Mouse (Mus musculus) small intestine, adult 2 months (tissue): ENCODE measurements around the gene Hsd17b6. TPM values are rescaled to one million over a fixed set of nuclear protein-coding genes. Genes with fewer than 3 reads are reported as not detected.
A peak's percentile ranks its signal among the peaks of the same experiment; 100 is the strongest.

ENCODE experiments used
- H3K27ac ChIP-seq: fragments of 200-500 bp; 2 replicates; pipeline ENCODE4 v1.5.1; 2012; ENCODE audit warnings: low read depth, low read length, control low read depth, inconsistent platforms; ENCODE audit not compliant: insufficient read depth
- H3K27me3 ChIP-seq: fragments of 200-500 bp; 2 replicates; pipeline ENCODE4 v1.6.1; 2012; ENCODE audit warnings: mild to moderate bottlenecking, moderate library complexity, low read length, inconsistent platforms; ENCODE audit not compliant: control insufficient read depth, insufficient read depth
- H3K36me3 ChIP-seq: fragments of 200-500 bp; 2 replicates; pipeline ENCODE4 v1.6.1; 2012; ENCODE audit warnings: mild to moderate bottlenecking, low read length, control low read depth, inconsistent platforms; ENCODE audit not compliant: control insufficient read depth, insufficient read depth
- H3K4me1 ChIP-seq: fragments of 200-500 bp; 2 replicates; pipeline ENCODE4 v1.6.1; 2012; ENCODE audit warnings: low read length, inconsistent platforms, mixed read lengths; ENCODE audit not compliant: control insufficient read depth, insufficient read depth, insufficient read length
- H3K4me3 ChIP-seq: fragments of 200-500 bp; 2 replicates; pipeline ENCODE4 v1.5.1; 2012; ENCODE audit warnings: low read depth, mild to moderate bottlenecking, control low read depth, inconsistent platforms, low read length, moderate library complexity
- CTCF ChIP-seq: fragments of 200-500 bp; IDR thresholded peaks from 2 replicates; pipeline ENCODE4 v1.5.1; 2012; ENCODE audit warnings: low read depth, mild to moderate bottlenecking, control low read depth, inconsistent platforms, low read length, moderate library complexity, mixed read lengths; ENCODE audit not compliant: insufficient replicate concordance, insufficient read length; ENCODE audit errors: extremely low read depth
- POLR2A ChIP-seq: fragments of 200-500 bp; IDR thresholded peaks from 2 replicates; pipeline ENCODE4 v1.6.1; 2012; ENCODE audit warnings: low read depth, mild to moderate bottlenecking, control low read depth, inconsistent platforms, low read length, moderate library complexity
- WGBS: fragments of 180-500 bp; shearing (Covaris S2); methylation state at CpG from one replicate; pipeline ENCODE4 v1.1.7; 2018; 5-methylcytosine and 5-hydroxymethylcytosine counted together
- polyA plus RNA-seq: library from polyadenylated mRNA; depleted of rRNA; stranded (reverse); fragments of >200 nt; gene quantifications from 2 replicates; pipeline ENCODE4 v1.2.3, GENCODE M21; 2012

Hsd17b6 gene
- polyA plus RNA-seq, 1 experiment: 46.2 TPM

DNA sequence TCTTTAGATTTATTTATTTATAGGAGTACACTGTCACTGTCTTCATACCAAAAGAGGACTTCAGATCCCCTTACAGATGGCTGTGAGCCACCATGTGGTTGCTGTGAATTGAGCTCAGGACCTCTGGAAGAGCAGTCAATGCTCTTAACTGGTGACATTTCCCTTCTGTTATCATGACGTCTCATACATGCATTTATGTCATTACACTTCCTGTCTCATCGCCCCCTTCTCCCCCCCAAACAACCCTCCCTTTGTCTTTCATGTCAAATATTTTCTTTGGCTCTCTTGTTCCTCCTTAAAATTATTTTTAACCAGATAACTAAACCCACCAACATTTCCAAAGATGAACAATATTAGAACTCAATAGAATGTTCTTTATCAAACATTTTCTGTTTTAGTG lies 23.4 kb upstream of the Hsd17b6 start:
- TF ChIP-seq CTCF: no peak
- Histone ChIP-seq H3K27me3 (no peaks in the 10 kb centered on the region), H3K36me3 (peaks cover 15% of the 10 kb centered on the region), H3K4me1 (peaks cover 4% of the 10 kb centered on the region; the same call in 1 of the 2 replicates), H3K27ac (no peak overlapping the region), H3K4me3 (no peak overlapping the region)
- 69% methylated on average over 2 of the region's 2 CpGs for WGBS

DNA sequence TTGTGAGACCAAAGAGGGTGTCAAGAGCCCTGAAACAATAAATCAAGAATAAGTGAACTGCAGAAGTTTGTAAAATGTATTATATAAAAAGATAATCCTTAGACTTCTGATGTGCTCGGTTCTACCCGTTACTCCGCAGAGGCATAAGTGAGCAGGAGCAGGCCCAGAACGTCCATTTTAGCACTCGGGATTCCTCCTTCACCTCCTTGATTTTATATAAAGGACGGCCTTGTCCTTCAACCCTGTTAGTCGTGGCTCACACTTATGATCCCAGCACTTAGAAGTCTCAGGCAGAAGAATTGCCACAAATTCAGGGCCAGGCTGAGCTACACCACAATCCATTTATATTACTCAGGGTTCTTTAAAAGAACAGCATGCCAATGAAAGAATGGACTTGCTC lies 22.5 kb upstream of the Hsd17b6 start:
- Histone ChIP-seq H3K4me1 (peaks cover 4% of the 10 kb centered on the region; the same call in 1 of the 2 replicates), H3K4me3 (no peak overlapping the region), H3K27me3 (no peaks in the 10 kb centered on the region), H3K27ac (no peak overlapping the region), H3K36me3 (peaks cover 15% of the 10 kb centered on the region)
- WGBS: 89% methylated on average over 7 of the region's 7 CpGs
- TF ChIP-seq POLR2A (no peak), CTCF (no peak)

DNA sequence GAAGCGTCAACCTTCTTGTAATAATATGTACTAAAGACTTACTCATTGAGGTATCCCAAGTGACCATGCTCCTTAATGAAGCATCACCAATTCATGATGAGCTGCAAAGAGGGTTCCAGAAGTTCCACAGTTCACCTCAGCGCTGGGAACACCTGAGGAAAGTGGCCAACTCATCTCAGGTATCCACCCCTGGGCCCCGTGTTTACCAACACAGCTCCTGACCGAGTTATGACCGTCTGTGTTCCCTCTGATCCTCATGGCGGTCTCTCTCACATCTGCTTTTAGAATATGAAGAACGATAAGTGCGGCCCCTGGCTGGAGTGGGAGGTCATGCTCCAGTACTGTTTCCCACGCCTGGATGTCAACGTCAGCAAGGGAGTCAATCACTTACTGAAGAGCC lies 16.1 kb upstream of the Hsd17b6 start:
- Histone ChIP-seq H3K4me1 (no peaks in the 10 kb centered on the region), H3K4me3 (no peak overlapping the region), H3K27ac (no peak overlapping the region), H3K36me3 (peaks cover 24% of the 10 kb centered on the region), H3K27me3 (no peaks in the 10 kb centered on the region)
- 94% methylated on average over 10 of the region's 10 CpGs for WGBS
- no peak for TF ChIP-seq CTCF
- no peak for TF ChIP-seq POLR2A

DNA sequence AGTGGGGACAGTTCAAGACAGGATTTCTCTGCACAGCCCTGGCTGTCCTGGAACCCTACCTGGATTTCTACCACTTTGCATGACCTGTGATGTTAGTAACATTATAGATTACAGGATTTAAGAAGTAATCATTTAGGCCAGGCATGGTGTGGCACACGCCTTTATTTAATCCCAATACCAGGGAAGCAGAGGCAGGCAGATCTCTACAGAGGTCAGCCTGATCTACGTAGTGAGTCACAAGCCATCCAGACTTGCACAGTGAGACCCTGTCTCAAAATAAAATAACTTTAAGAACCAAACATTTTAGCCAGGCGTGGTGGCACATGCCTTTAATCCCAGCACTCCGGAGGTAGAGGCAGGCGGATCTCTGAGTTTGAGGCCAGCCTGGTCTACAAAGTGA lies 14.8 kb upstream of the Hsd17b6 start:
- no peak for TF ChIP-seq POLR2A
- no peak for TF ChIP-seq CTCF
- Histone ChIP-seq H3K27ac (no peak overlapping the region), H3K27me3 (no peaks in the 10 kb centered on the region), H3K36me3 (peaks cover 23% of the 10 kb centered on the region), H3K4me3 (no peak overlapping the region), H3K4me1 (no peaks in the 10 kb centered on the region)
- WGBS: over 99% methylated on average over 5 of the region's 5 CpGs

DNA sequence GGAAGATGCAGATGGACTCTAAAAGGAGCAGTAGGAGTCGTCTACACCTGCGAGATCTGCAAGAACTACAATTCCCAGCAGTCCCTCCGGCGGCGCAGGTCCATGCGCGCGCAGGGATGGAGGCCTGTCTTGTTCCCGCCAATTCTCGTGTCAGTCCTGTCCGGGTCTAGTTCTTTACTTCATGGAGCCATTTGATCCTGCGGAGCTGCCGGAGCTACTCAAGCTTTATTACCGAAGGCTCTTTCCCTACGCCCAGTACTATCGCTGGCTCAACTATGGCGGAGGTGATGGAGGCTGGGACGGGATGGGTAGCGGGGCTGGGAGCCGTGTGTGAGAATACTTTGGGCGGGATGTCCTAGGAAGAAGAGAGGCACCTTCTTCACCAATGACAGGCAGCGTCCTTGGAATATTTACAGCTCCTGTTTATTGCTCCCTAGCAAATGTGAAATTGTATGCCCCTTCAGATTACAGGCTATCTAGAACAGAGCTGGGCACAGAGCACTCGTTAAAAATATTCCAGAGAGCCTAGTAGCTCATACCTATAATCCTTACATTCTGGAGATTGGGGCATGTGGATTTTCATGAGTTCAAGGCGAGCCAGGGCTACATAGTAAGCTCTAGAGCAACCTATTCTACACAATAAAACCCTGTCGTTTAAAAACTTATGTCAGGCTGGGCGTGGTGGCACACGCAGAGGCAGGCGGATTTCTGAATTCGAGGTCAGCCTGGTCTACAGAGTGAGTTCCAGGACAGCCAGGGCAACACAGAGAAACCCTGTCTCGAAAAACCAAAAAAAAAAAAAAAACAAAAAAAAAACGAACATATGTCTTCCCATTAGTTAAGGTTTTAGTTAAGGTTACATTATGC lies 7.9 kb upstream of the Hsd17b6 start, which contains the start of gene Prim1:
Prim1 (plus strand) TSS at position 101 of the 867 bp plus-strand sequence.
- Histone ChIP-seq H3K27ac (no peak within 1 kb of the TSS), H3K4me3 (peak within 1 kb of the TSS; percentile 72), H3K4me1 (no peaks in the 10 kb centered on the region), H3K27me3 (no peaks in the 10 kb centered on the region), H3K36me3 (peaks cover 8% of the 10 kb centered on the region)
- 1% methylated on average over 31 of the region's 31 CpGs for WGBS
- 0 out of 2 replicates have a peak, but pooled peaks have one; percentile 5 for TF ChIP-seq CTCF
- peak; percentile 15; the same call in 1 of the 2 replicates for TF ChIP-seq POLR2A

DNA sequence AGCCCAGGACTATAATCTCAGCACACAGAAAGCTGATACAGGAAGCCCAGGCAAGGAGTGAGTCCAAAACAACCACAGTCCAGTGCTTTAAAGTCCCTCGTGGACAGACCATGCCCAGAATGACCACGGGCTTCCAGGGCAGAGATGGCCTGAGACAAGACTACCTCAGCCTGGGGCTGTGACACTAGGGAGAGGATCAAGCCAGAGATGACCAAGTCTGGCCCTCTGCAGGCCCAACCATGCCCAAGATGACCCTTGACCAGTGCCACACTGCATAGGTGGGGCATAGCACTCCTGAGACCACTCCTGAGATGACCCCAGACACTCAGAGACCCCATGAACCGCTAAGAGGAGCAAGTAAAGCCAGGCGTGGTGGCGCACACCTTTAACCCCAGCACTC lies 2.3 kb upstream of the Hsd17b6 start:
- no peaks in the 10 kb centered on the region for H3K36me3 ChIP-seq
- no peak for TF ChIP-seq POLR2A
- TF ChIP-seq CTCF: no peak
- H3K4me3 ChIP-seq: no peak overlapping the region
- 74% methylated on average over 5 of the region's 5 CpGs for WGBS
- H3K27me3 ChIP-seq: no peaks in the 10 kb centered on the region
- no peak overlapping the region for H3K27ac ChIP-seq
- H3K4me1 ChIP-seq: peaks cover 3% of the 10 kb centered on the region; the same call in 1 of the 2 replicates

DNA sequence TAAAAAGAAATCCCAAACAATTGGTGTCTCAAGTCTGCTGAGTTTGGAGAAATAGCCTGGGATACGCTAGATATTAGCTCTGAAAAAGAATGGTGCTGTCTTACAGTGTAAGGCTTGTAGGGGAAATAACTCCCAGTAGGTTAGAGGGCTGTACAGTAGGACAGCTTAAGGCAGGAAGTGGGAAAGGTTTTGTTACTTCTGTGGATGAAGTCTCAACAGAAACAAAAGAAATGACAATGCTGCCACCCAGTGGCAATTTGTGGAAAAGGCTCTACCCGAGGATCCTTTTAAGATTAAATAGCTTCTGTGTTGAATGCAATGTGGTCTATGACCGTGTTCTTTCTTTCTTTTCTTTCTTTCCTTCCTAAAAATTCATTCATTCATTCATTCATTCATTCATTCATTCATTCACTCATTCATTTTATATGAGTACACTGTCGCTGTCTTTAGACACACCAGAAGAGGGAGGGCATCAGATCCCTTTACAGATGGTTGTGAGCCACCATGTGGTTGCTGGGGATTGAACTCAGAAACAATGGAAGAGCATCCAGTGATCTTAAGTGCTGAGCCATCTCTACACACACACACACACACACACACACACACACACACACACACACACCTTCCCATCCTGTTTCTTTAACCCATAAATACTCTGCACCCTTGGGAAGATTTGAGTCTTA lies 937 bp upstream of the Hsd17b6 start:
- TF ChIP-seq POLR2A (no peak), CTCF (no peak)
- no peaks in the 10 kb centered on the region for H3K36me3 ChIP-seq
- H3K4me1 ChIP-seq: peaks cover 10% of the 10 kb centered on the region; the same call in 1 of the 2 replicates
- H3K27me3 ChIP-seq: no peaks in the 10 kb centered on the region
- H3K4me3 ChIP-seq: no peak overlapping the region
- 8% methylated on average over 4 of the region's 4 CpGs for WGBS
- H3K27ac ChIP-seq: no peak overlapping the region
